Mouse (Mus musculus) MEL (cell line): ENCODE data around the gene Acoxl. TPM values are rescaled to one million over a fixed set of nuclear protein-coding genes. Genes with fewer than 3 reads are reported as not detected.

Source experiments
- DNase-seq: peaks from one replicate; pipeline ENCODE4 v3.0.0; 2011; ENCODE audit warnings: low read depth, low spot score
- H3K27ac ChIP-seq: 2 replicates; pipeline ENCODE4 v1.5.1; 2012; ENCODE audit warnings: low read depth, mild to moderate bottlenecking, control low read depth, low read length, moderate library complexity; ENCODE audit not compliant: control insufficient read depth
- H3K27me3 ChIP-seq, 2 experiments: fragments of 150-350 bp in 1 of 2; sonication (generic) in 1 of 2; 2 replicates each; pipeline ENCODE4 v1.6.1; 2012; ENCODE audit warnings: low read length in 2 of 2, mild to moderate bottlenecking in 2 of 2, improper control_type of control experiment in 1 of 2, moderate library complexity in 1 of 2; ENCODE audit not compliant: insufficient read depth in 2 of 2, control insufficient read depth in 1 of 2
- H3K36me3 ChIP-seq, 2 experiments: 2 replicates each; pipeline ENCODE4 v1.6.1; 2012 to 2014; ENCODE audit warnings: low read length in 2 of 2, improper control_type of control experiment in 1 of 2, inconsistent platforms in 1 of 2, mild to moderate bottlenecking in 1 of 2; ENCODE audit not compliant: insufficient read depth in 2 of 2, control insufficient read depth in 1 of 2
- H3K4me1 ChIP-seq, 2 experiments: fragments of 150-350 bp in 1 of 2; sonication (generic) in 1 of 2; 2 replicates each; pipeline ENCODE4 v1.6.1; 2012; ENCODE audit warnings: low read length in 2 of 2, improper control_type of control experiment in 1 of 2, mild to moderate bottlenecking in 1 of 2; ENCODE audit not compliant: insufficient read depth in 2 of 2, control insufficient read depth in 1 of 2
- H3K4me3 ChIP-seq, 2 experiments: fragments of 150-350 bp in 1 of 2; sonication (generic) in 1 of 2; 2 replicates each; pipeline ENCODE4 v1.5.1; 2012; ENCODE audit warnings: low read depth in 2 of 2, low read length in 2 of 2, mild to moderate bottlenecking in 2 of 2, moderate library complexity in 2 of 2, control low read depth in 1 of 2, improper control_type of control experiment in 1 of 2; ENCODE audit not compliant: control insufficient read depth in 1 of 2, insufficient read depth in 1 of 2
- H3K79me2 ChIP-seq: 2 replicates; pipeline ENCODE4 v1.6.1; 2012; ENCODE audit warnings: mild to moderate bottlenecking, low read length, moderate library complexity; ENCODE audit not compliant: control insufficient read depth, poor library complexity, insufficient read depth
- H3K9ac ChIP-seq: 2 replicates; pipeline ENCODE4 v1.6.1; 2012; ENCODE audit warnings: low read depth, mild to moderate bottlenecking, control low read depth, low read length, moderate library complexity; ENCODE audit not compliant: control insufficient read depth, poor library complexity, severe bottlenecking
- H3K9me3 ChIP-seq: fragments of 150-350 bp; sonication (generic); replicated peaks from 2 replicates; pipeline ENCODE4 v1.6.1; 2012; ENCODE audit warnings: mild to moderate bottlenecking, low read length, improper control_type of control experiment, moderate library complexity; ENCODE audit not compliant: insufficient read depth
- BHLHE40 ChIP-seq: IDR thresholded peaks from 2 replicates; pipeline ENCODE4 v1.6.1; 2012; ENCODE audit warnings: low read depth, mild to moderate bottlenecking, inconsistent platforms, low read length, improper control_type of control experiment, borderline replicate concordance
- CHD1 ChIP-seq: IDR thresholded peaks from 2 replicates; pipeline ENCODE4 v1.6.1; 2012; ENCODE audit warnings: low read depth, mild to moderate bottlenecking, inconsistent platforms, low read length, improper control_type of control experiment
- GABPA ChIP-seq: IDR thresholded peaks from 2 replicates; pipeline ENCODE4 v1.6.1; 2012; ENCODE audit warnings: low read depth, mild to moderate bottlenecking, inconsistent platforms, low read length, improper control_type of control experiment, moderate library complexity
- GATA1 ChIP-seq: IDR thresholded peaks from 2 replicates; pipeline ENCODE4 v1.6.1; 2011; ENCODE audit warnings: low read depth, low read length, improper control_type of control experiment
- MAFK ChIP-seq: IDR thresholded peaks from 2 replicates; pipeline ENCODE4 v1.6.1; 2011; ENCODE audit warnings: low read depth, mild to moderate bottlenecking, low read length, improper control_type of control experiment, borderline replicate concordance
- NELFE ChIP-seq: IDR thresholded peaks from 2 replicates; pipeline ENCODE4 v1.6.1; 2011; ENCODE audit warnings: low read depth, low read length, improper control_type of control experiment
- NRF1 ChIP-seq: IDR thresholded peaks from 2 replicates; pipeline ENCODE4 v1.6.1; 2014; ENCODE audit warnings: low read depth, mild to moderate bottlenecking, inconsistent platforms, low read length, improper control_type of control experiment, moderate library complexity; ENCODE audit not compliant: poor library complexity, insufficient read depth, severe bottlenecking
- POLR2A ChIP-seq, 2 experiments: IDR thresholded peaks; 2 replicates each; pipeline ENCODE4 v1.6.1; 2011 to 2012; ENCODE audit warnings: low read length in 2 of 2, mild to moderate bottlenecking in 2 of 2, control low read depth in 1 of 2, improper control_type of control experiment in 1 of 2, low read depth in 1 of 2, moderate library complexity in 1 of 2; ENCODE audit not compliant: control insufficient read depth in 1 of 2, insufficient read depth in 1 of 2, poor library complexity in 1 of 2
- POLR2AphosphoS2 ChIP-seq: IDR thresholded peaks from 2 replicates; pipeline ENCODE4 v1.6.1; 2011; ENCODE audit warnings: low read length, improper control_type of control experiment
- RAD21 ChIP-seq: IDR thresholded peaks from 2 replicates; pipeline ENCODE4 v1.6.1; 2011; ENCODE audit warnings: mild to moderate bottlenecking, low read depth, low read length, improper control_type of control experiment
- UBTF ChIP-seq: IDR thresholded peaks from 2 replicates; pipeline ENCODE4 v1.6.1; 2012; ENCODE audit warnings: low read depth, mild to moderate bottlenecking, inconsistent platforms, low read length, improper control_type of control experiment, moderate library complexity, borderline replicate concordance; ENCODE audit not compliant: insufficient read depth
- USF1 ChIP-seq: IDR thresholded peaks from 2 replicates; pipeline ENCODE4 v1.6.1; 2014; ENCODE audit warnings: low read depth, mild to moderate bottlenecking, inconsistent platforms, low read length, improper control_type of control experiment, moderate library complexity
- USF2 ChIP-seq, 2 experiments: IDR thresholded peaks; 2 replicates each; pipeline ENCODE4 v1.6.1; 2011 to 2012; ENCODE audit warnings: improper control_type of control experiment in 2 of 2, low read length in 2 of 2, borderline replicate concordance in 1 of 2, inconsistent platforms in 1 of 2, low read depth in 1 of 2, mild to moderate bottlenecking in 1 of 2; ENCODE audit not compliant: insufficient read depth in 1 of 2
- ZKSCAN1 ChIP-seq: IDR thresholded peaks from 2 replicates; pipeline ENCODE4 v1.6.1; 2012; ENCODE audit warnings: low read depth, mild to moderate bottlenecking, inconsistent platforms, low read length, improper control_type of control experiment, moderate library complexity
- ZMIZ1 ChIP-seq: IDR thresholded peaks from 2 replicates; pipeline ENCODE4 v1.6.1; 2012; ENCODE audit warnings: low read depth, mild to moderate bottlenecking, inconsistent platforms, low read length, improper control_type of control experiment, moderate library complexity
- polyA plus RNA-seq, 2 experiments: library from polyadenylated mRNA; stranded (reverse) in 1 of 2; unstranded in 1 of 2; fragments of >175 nt in 1 of 2; fragments of >200 nt in 1 of 2; gene quantifications; 2 replicates each; pipeline versions ENCODE4 v1.2.1 to v1.2.4; 2012; ENCODE audit warnings: low replicate concordance in 2 of 2, low read depth in 1 of 2; ENCODE audit not compliant: insufficient read length in 2 of 2, insufficient read depth in 1 of 2, missing spikeins in 1 of 2
- total RNA-seq: library from RNA; depleted of rRNA; stranded (reverse); fragments of 300-350 nt; gene quantifications from 2 replicates; pipeline ENCODE4 v1.2.3, GENCODE M21; 2012

The Acoxl gene
- total and polyA plus RNA-seq, 3 experiments, result 0.31 to 0.39 TPM; not detected in 1

GRCm38 (mm10) chr2:128068176-128068575, 229.5 kb downstream of the Acoxl start:
- peaks cover 0 to 15% of the 10 kb centered on the region in 2 experiments; a peak in 2 of 4 replicates for H3K4me1 ChIP-seq

GRCm38 (mm10) chr2:128069025-128069424, 230.3 kb downstream of the Acoxl start:
- H3K9ac ChIP-seq, result no peak overlapping the region
- no peak overlapping the region for H3K4me3 ChIP-seq
- no peaks in the 10 kb centered on the region for H3K9me3 ChIP-seq
- no peak for DNase-seq
- peaks cover 0 to 15% of the 10 kb centered on the region in 2 experiments; a peak in 2 of 4 replicates for H3K4me1 ChIP-seq
- no peaks in the 10 kb centered on the region for H3K27me3 ChIP-seq
- H3K36me3 ChIP-seq, result peaks cover 0 to 5% of the 10 kb centered on the region in 2 experiments; a peak in 2 of 4 replicates
- no peak overlapping the region for H3K27ac ChIP-seq
- H3K79me2 ChIP-seq, result no peaks in the 10 kb centered on the region
- TF ChIP-seq CHD1 (no peak), GABPA (no peak), RAD21 (no peak), ZMIZ1 (no peak), POLR2A (IDR thresholded peaks at IDR 0.05; ENCODE audit: control insufficient read depth in 1 of 2, insufficient read depth in 1 of 2, low read depth in 1 of 2, low read length in 2 of 2, poor library complexity in 1 of 2) (no peak), ZKSCAN1 (no peak)

More at GRCm38 (mm10) chr2:128068176-128068575, 229.5 kb downstream of the Acoxl start:
- Histone ChIP-seq H3K9ac (no peak overlapping the region), H3K4me3 (no peak overlapping the region), H3K36me3 (peaks cover 0 to 5% of the 10 kb centered on the region in 2 experiments; a peak in 2 of 4 replicates), H3K9me3 (no peaks in the 10 kb centered on the region), H3K79me2 (no peaks in the 10 kb centered on the region), H3K27me3 (no peaks in the 10 kb centered on the region), H3K27ac (no peak overlapping the region)
- DNase-seq, result no peak
- TF ChIP-seq USF2 (IDR thresholded peaks at IDR 0.05; ENCODE audit: borderline replicate concordance in 1 of 2, insufficient read depth in 1 of 2, low read depth in 1 of 2, low read length in 2 of 2) (no peak), GABPA (no peak), NELFE (no peak), UBTF (no peak), ZMIZ1 (no peak), USF1 (no peak), NRF1 (no peak), POLR2AphosphoS2 (no peak), CHD1 (no peak), BHLHE40 (no peak), GATA1 (no peak), MAFK (no peak)
